Comparison of ENCODE assay signal across 8 mouse cellular contexts in the genomic region with DNA sequence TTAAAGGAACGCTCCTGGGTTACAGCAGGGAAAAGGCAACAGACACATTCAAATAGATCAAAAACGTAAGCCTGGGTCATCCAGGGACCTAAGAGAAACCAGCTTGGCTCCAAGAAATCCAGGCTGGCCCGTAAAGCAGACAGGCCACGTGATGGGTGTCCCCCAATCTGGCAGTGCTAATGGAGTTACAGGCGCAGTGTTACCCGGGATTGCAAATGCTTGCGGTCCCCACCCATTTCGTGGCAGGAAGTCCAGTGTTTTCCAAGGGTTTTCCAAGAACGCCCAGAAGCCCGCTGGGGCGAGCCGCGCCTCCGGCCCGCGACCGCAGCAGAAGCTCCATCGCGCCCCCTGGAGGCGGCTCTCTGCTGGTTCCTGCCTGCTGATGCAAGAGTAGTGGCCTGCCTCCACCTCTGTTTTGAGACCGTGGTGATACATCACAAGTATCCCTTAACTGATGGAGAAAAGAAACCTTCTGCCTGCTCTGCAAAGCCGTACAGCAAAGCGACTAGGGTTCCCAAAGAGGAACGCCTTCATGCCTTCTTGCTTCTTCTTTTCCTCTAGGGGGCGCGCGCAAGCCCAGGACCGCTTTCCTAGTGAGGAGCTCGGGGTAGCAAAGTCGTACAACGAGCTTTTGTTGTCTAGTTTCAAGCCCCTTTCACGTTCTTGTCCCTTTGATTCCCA. TPM values are rescaled to one million over a fixed set of nuclear protein-coding genes. Genes with fewer than 3 reads are reported as not detected.
DNase-seq lines count a peak whose midpoint lies in the region; ATAC-seq lines count a peak whose summit lies in the region.

No protein-coding gene starts in this region.

- peak; percentile 91 for DNase-seq in adrenal gland, postnatal 25 days
- DNase-seq in embryo, embryonic 11.5 days (ENCODE audit: low read depth, low spot score), result peak; percentile 74
- DNase-seq in gastrocnemius, postnatal 4 days (ENCODE audit: low spot score in 2 of 2), result peak; percentile 91 to 95
- peak; percentile 68 to 94 for DNase-seq in left cerebral cortex, postnatal 10 days (ENCODE audit: extremely low spot score in 1 of 2, low spot score in 2 of 2)
- peak; percentile 57 to 74 for DNase-seq in right cerebral cortex, postnatal 36 days (ENCODE audit: low spot score in 2 of 2)

- H3K9me3 ChIP-seq in intestine, embryonic 15.5 days, result no peaks in the 10 kb centered on the region

- peak overlapping the region; percentile 26 for H3K4me3 ChIP-seq in intestine, embryonic 15.5 days (replicated peaks)

- WGBS in intestine, embryonic 15.5 days, result 2% methylated on average over 32 of the region's 32 CpGs

- H3K36me3 ChIP-seq in intestine, embryonic 15.5 days, result no peaks in the 10 kb centered on the region

- H3K27me3 ChIP-seq in intestine, embryonic 15.5 days (replicated peaks), result no peaks in the 10 kb centered on the region

- intact Hi-C loops in left cerebral cortex, postnatal 10 days (cut with DNase I), result loop anchor here (5.0 kb wide), 1 partner anchor 109 kb away; no protein-coding TSS in a partner anchor

- H3K4me1 ChIP-seq in intestine, embryonic 15.5 days (replicated peaks), result peaks cover 22% of the 10 kb centered on the region

- peak; percentile 81 for ATAC-seq in intestine, embryonic 15.5 days
- peak; percentile 61; the same call in 1 of the 2 replicates for ATAC-seq in megakaryocyte-erythroid progenitor cell, adult 5-6 weeks (replicated peaks; ENCODE audit: low FRiP score, low TSS enrichment, poor library complexity, severe bottlenecking)
- no peak for ATAC-seq in erythroblast, adult 5-6 weeks (replicated peaks; ENCODE audit: low FRiP score, poor library complexity, severe bottlenecking)

- peak overlapping the region; percentile 79 for H3K27ac ChIP-seq in intestine, embryonic 15.5 days

- H3K9ac ChIP-seq in intestine, embryonic 15.5 days, result peak overlapping the region; percentile 21

- peak overlapping the region; percentile 56 for H3K4me2 ChIP-seq in intestine, embryonic 15.5 days (replicated peaks)

RNA-seq across cellular contexts. Expression of a gene that starts 29.6 kb away (rescaled TPM):
- 56.5 and 68.7 TPM in 2 replicates for total RNA-seq in adrenal gland, postnatal 25 days (2021)
- total RNA-seq in gastrocnemius, postnatal 4 days (2021), result 100 to 1,000 TPM; 289 to 339 TPM
- polyA plus RNA-seq in intestine, embryonic 15.5 days (2015; fragmentation: Nextera tagmentation; extraction: Ambion mirVana), result 42.6 and 44.8 TPM in 2 replicates
- 100 to 1,000 TPM; 262 to 269 TPM for total RNA-seq in left cerebral cortex, postnatal 10 days (2021)
- total RNA-seq in megakaryocyte-erythroid progenitor cell, adult 5-6 weeks (2014; fragmentation: Nextera tagmentation), result 0.37 and 1.8 TPM in 2 replicates
- 0.28 and 1.4 TPM in 2 replicates for total RNA-seq in megakaryocyte-erythroid progenitor cell, adult 5-6 weeks (2017)
- not detected in 2 replicates for total RNA-seq in erythroblast, adult 5-6 weeks (2015; ENCODE audit: low replicate concordance)
- not detected in 2 replicates for total RNA-seq in erythroblast, adult 5-6 weeks (2017; ENCODE audit: low replicate concordance)

Comparison
In these comparisons a context has a peak if more than half of its experiments do, and no peak if none do; other contexts are left out.
1. RNA of a gene that starts 29.6 kb away (total RNA-seq): 289 to 339 TPM in gastrocnemius, postnatal 4 days, 262 to 269 TPM in left cerebral cortex, postnatal 10 days and 56.5 to 68.7 TPM in adrenal gland, postnatal 25 days; 0.28 to 1.8 TPM in megakaryocyte-erythroid progenitor cell, adult 5-6 weeks and not detected in erythroblast, adult 5-6 weeks; every median in the first group is over 10 times any median in the second.
2. Peak in every context shown above with its lines, with median percentiles within 50 percentile points of each other: DNase-seq.